Mouse (Mus musculus) forebrain, embryonic 15.5 days (tissue): ENCODE measurements around the gene Ino80b. TPM values are rescaled to one million over a fixed set of nuclear protein-coding genes. Genes with fewer than 3 reads are reported as not detected.

ENCODE experiments used
- ATAC-seq: fragments of 200-750 bp; cut with Nextera tagmentation; replicated peaks from 2 replicates; pipeline ENCODE4 v1.8.0; 2017; ENCODE audit warnings: mild to moderate bottlenecking, moderate TSS enrichment, moderate library complexity
- H3K27ac ChIP-seq: fragments of 300-500 bp; sonication (generic); replicated peaks from 2 replicates; pipeline ENCODE4 v1.5.1; 2015; ENCODE audit warnings: mild to moderate bottlenecking, inconsistent platforms
- H3K27me3 ChIP-seq: fragments of 300-500 bp; sonication (generic); 2 replicates; pipeline ENCODE4 v1.6.1; 2015; ENCODE audit warnings: inconsistent platforms
- H3K36me3 ChIP-seq: fragments of 300-500 bp; sonication (generic); 2 replicates; pipeline ENCODE4 v1.6.1; 2015; ENCODE audit warnings: mild to moderate bottlenecking, inconsistent platforms
- H3K4me1 ChIP-seq: fragments of 300-500 bp; sonication (generic); 2 replicates; pipeline ENCODE4 v1.6.1; 2015; ENCODE audit warnings: inconsistent platforms
- H3K4me2 ChIP-seq: fragments of 300-500 bp; sonication (generic); replicated peaks from 2 replicates; pipeline ENCODE4 v1.6.1; 2015; ENCODE audit warnings: mild to moderate bottlenecking, inconsistent platforms
- H3K4me3 ChIP-seq: fragments of 300-500 bp; sonication (generic); 2 replicates; pipeline ENCODE4 v1.5.1; 2015; ENCODE audit warnings: mild to moderate bottlenecking, inconsistent platforms
- H3K9ac ChIP-seq: fragments of 300-500 bp; sonication (generic); replicated peaks from 2 replicates; pipeline ENCODE4 v1.6.1; 2015; ENCODE audit warnings: mild to moderate bottlenecking, inconsistent platforms
- H3K9me3 ChIP-seq: fragments of 300-500 bp; sonication (generic); 2 replicates; pipeline ENCODE4 v1.6.1; 2016; ENCODE audit warnings: inconsistent platforms
- WGBS: fragments of 180-500 bp; shearing (Covaris S2); methylation state at CpG from one replicate; pipeline ENCODE4 v1.1.7; 2015; ENCODE audit warnings: mixed read lengths; 5-methylcytosine and 5-hydroxymethylcytosine counted together
- polyA plus RNA-seq: library from polyadenylated mRNA; unstranded; fragments of >200 nt; fragmentation: Nextera tagmentation; extraction: Ambion mirVana; gene quantifications from 2 replicates; pipeline ENCODE4 v1.2.1, GENCODE M21; 2015

Ino80b gene
- polyA plus RNA-seq, 1 experiment from 2014 or later = 15.6 TPM

- peaks cover 40% of the 10 kb centered on the region for H3K4me1 ChIP-seq
Measured at GRCm38 (mm10) chr6:83115011-83115671, 10.1 kb downstream of the Ino80b start, which contains the start of gene Mogs. Gene Mogs, plus strand, starts transcription at chr6:83115496.

GRCm38 (mm10) chr6:83111510-83112136 is 13.6 kb downstream of the Ino80b start:
- no peaks in the 10 kb centered on the region for H3K9me3 ChIP-seq
- no peak overlapping the region for H3K9ac ChIP-seq
- H3K4me2 ChIP-seq = no peak overlapping the region
- no peak for ATAC-seq
- H3K27ac ChIP-seq = no peak overlapping the region
- H3K4me1 ChIP-seq = peaks cover 39% of the 10 kb centered on the region
- H3K27me3 ChIP-seq = no peaks in the 10 kb centered on the region
- no peak overlapping the region for H3K4me3 ChIP-seq
- 97% methylated on average over 4 of the region's 4 CpGs for WGBS
- H3K36me3 ChIP-seq = peaks cover 4% of the 10 kb centered on the region; the same call in 1 of the 2 replicates

More at GRCm38 (mm10) chr6:83115011-83115671, 10.1 kb downstream of the Ino80b start, which contains the start of gene Mogs:
- Histone ChIP-seq H3K27ac (peak within 1 kb of the TSS; percentile 79), H3K4me2 (peak within 1 kb of the TSS; percentile 97), H3K36me3 (peaks cover 29% of the 10 kb centered on the region; the same call in 1 of the 2 replicates), H3K9me3 (no peaks in the 10 kb centered on the region), H3K4me3 (peak within 1 kb of the TSS; percentile 77), H3K27me3 (no peaks in the 10 kb centered on the region), H3K9ac (peak within 1 kb of the TSS; percentile 81)
- WGBS = 1% methylated on average over 43 of the region's 58 CpGs
- peak; percentile 90 for ATAC-seq

GRCm38 (mm10) chr6:83108762-83109668 is 16.2 kb downstream of the Ino80b start, which contains the start of gene Mrpl53:
Gene Mrpl53, plus strand, starts transcription at chr6:83109040.
- no peaks in the 10 kb centered on the region for H3K27me3 ChIP-seq
- H3K4me2 ChIP-seq = peak within 1 kb of the TSS; percentile 83
- ATAC-seq = peak; percentile 83
- H3K9me3 ChIP-seq = no peaks in the 10 kb centered on the region
- H3K4me3 ChIP-seq = peak within 1 kb of the TSS; percentile 87
- peak within 1 kb of the TSS; percentile 89 for H3K9ac ChIP-seq
- WGBS = under 1% methylated on average over 76 of the region's 76 CpGs
- peaks cover 22% of the 10 kb centered on the region for H3K4me1 ChIP-seq
- peak within 1 kb of the TSS; percentile 80 for H3K27ac ChIP-seq
- H3K36me3 ChIP-seq = peaks cover 4% of the 10 kb centered on the region; the same call in 1 of the 2 replicates

- no peak for ATAC-seq
- Histone ChIP-seq H3K27me3 (no peaks in the 10 kb centered on the region), H3K9me3 (no peaks in the 10 kb centered on the region), H3K27ac (peak overlapping the region; percentile 80; the same call in 1 of the 2 replicates), H3K9ac (no peak overlapping the region), H3K36me3 (peaks cover 4% of the 10 kb centered on the region; the same call in 1 of the 2 replicates), H3K4me1 (peaks cover 31% of the 10 kb centered on the region), H3K4me2 (peak overlapping the region; percentile 83), H3K4me3 (peak overlapping the region; percentile 87)
- 35% methylated on average over 13 of the region's 13 CpGs for WGBS
Measured at GRCm38 (mm10) chr6:83107566-83108400, 17.4 kb downstream of the Ino80b start.

- H3K4me3 ChIP-seq = no peak overlapping the region
- no peak overlapping the region for H3K9ac ChIP-seq
- no peaks in the 10 kb centered on the region for H3K27me3 ChIP-seq
- 40% methylated on average over 4 of the region's 4 CpGs for WGBS
- H3K36me3 ChIP-seq = no peaks in the 10 kb centered on the region
- no peak overlapping the region for H3K4me2 ChIP-seq
- H3K27ac ChIP-seq = no peak overlapping the region
- H3K9me3 ChIP-seq = no peaks in the 10 kb centered on the region
- H3K4me1 ChIP-seq = peaks cover 37% of the 10 kb centered on the region
- peak; percentile 38 for ATAC-seq
Measured at GRCm38 (mm10) chr6:83104158-83104557, 21.1 kb downstream of the Ino80b start.

GRCm38 (mm10) chr6:83103130-83103650 is 22.0 kb downstream of the Ino80b start:
- H3K4me1 ChIP-seq = peaks cover 32% of the 10 kb centered on the region
- peak overlapping the region; percentile 84; the same call in 1 of the 2 replicates for H3K9ac ChIP-seq
- H3K4me3 ChIP-seq = peak overlapping the region; percentile 84; the same call in 1 of the 2 replicates
- peak overlapping the region; percentile 100 for H3K4me2 ChIP-seq
- H3K36me3 ChIP-seq = no peaks in the 10 kb centered on the region
- H3K27ac ChIP-seq = 0 out of 2 replicates have a peak overlapping the region, but pooled peaks have one; percentile 0
- no peaks in the 10 kb centered on the region for H3K27me3 ChIP-seq
- 49% methylated on average over 11 of the region's 11 CpGs for WGBS
- ATAC-seq = no peak
- no peaks in the 10 kb centered on the region for H3K9me3 ChIP-seq

GRCm38 (mm10) chr6:83101688-83102556 is 23.3 kb downstream of the Ino80b start:
- under 1% methylated on average over 74 of the region's 74 CpGs for WGBS
- Histone ChIP-seq H3K4me1 (peaks cover 26% of the 10 kb centered on the region), H3K4me2 (peak overlapping the region; percentile 100), H3K36me3 (no peaks in the 10 kb centered on the region), H3K27ac (peak overlapping the region; percentile 82), H3K9me3 (no peaks in the 10 kb centered on the region), H3K27me3 (peaks cover 3% of the 10 kb centered on the region; the same call in 1 of the 2 replicates), H3K9ac (peak overlapping the region; percentile 84), H3K4me3 (peak overlapping the region; percentile 84)
- ATAC-seq = peak; percentile 76

- ATAC-seq = peak; percentile 81
- Histone ChIP-seq H3K4me1 (peaks cover 26% of the 10 kb centered on the region), H3K9ac (peak within 1 kb of the TSS; percentile 84), H3K4me3 (peak within 1 kb of the TSS; percentile 84), H3K27me3 (peaks cover 3% of the 10 kb centered on the region; the same call in 1 of the 2 replicates), H3K36me3 (no peaks in the 10 kb centered on the region), H3K4me2 (peak within 1 kb of the TSS; percentile 100), H3K27ac (peak within 1 kb of the TSS; percentile 82), H3K9me3 (no peaks in the 10 kb centered on the region)
- under 1% methylated on average over 25 of the region's 25 CpGs for WGBS
Measured at GRCm38 (mm10) chr6:83101316-83101687, 23.9 kb downstream of the Ino80b start, which contains the start of the genes Ccdc142 and Gm42688. Gene Ccdc142, plus strand, starts transcription at chr6:83101601. Gene Gm42688, plus strand, starts transcription at chr6:83101617.

GRCm38 (mm10) chr6:83098411-83098810 is 26.8 kb downstream of the Ino80b start:
- no peak for ATAC-seq
- H3K9ac ChIP-seq = no peak overlapping the region
- H3K36me3 ChIP-seq = no peaks in the 10 kb centered on the region
- peaks cover 22% of the 10 kb centered on the region for H3K4me1 ChIP-seq
- no peak overlapping the region for H3K4me3 ChIP-seq
- peaks cover 8% of the 10 kb centered on the region; the same call in 1 of the 2 replicates for H3K27me3 ChIP-seq
- no peaks in the 10 kb centered on the region for H3K9me3 ChIP-seq
- H3K4me2 ChIP-seq = no peak overlapping the region
- no peak overlapping the region for H3K27ac ChIP-seq
- 85% methylated on average over 2 of the region's 2 CpGs for WGBS

GRCm38 (mm10) chr6:83095968-83096367 is 29.3 kb downstream of the Ino80b start:
- Histone ChIP-seq H3K4me2 (no peak overlapping the region), H3K9ac (no peak overlapping the region), H3K4me1 (peaks cover 3% of the 10 kb centered on the region), H3K4me3 (no peak overlapping the region), H3K9me3 (no peaks in the 10 kb centered on the region), H3K27ac (no peak overlapping the region), H3K27me3 (peaks cover 8% of the 10 kb centered on the region; the same call in 1 of the 2 replicates), H3K36me3 (no peaks in the 10 kb centered on the region)
- 43% methylated on average over 6 of the region's 6 CpGs for WGBS
- ATAC-seq = no peak
